Mouse (Mus musculus): ENCODE measurements around the gene Stac.

Stac gene

GRCm38 (mm10) chr9:111606603-111607002 is 83.5 kb downstream of the Stac start:
- DNase-seq (ENCODE audit: low spot score): no peak

DNA sequence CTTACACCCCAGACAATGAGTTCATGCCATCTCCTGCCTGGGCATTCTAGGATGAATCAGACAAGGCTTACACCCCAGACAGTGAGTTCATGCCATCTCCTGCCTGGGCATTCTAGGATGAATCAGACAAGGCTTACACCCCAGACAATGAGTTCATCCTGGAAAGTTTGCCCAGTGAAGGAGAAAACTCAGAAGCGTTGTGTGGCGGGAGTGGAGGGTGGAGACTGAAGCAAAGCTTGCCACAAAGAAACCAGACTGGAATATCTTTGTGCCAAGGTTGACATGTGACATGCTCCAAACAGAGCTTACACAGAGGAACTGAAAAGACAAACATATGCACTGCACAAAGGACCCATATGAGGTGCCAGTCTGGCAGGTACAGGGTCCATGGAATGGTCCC is 102.6 kb downstream of the Stac start:
- DNase-seq (ENCODE audit: low spot score): no peak

- DNase-seq (ENCODE audit: low spot score): no peak
Measured at GRCm38 (mm10) chr9:111578784-111579183, 111.4 kb downstream of the Stac start.

DNA sequence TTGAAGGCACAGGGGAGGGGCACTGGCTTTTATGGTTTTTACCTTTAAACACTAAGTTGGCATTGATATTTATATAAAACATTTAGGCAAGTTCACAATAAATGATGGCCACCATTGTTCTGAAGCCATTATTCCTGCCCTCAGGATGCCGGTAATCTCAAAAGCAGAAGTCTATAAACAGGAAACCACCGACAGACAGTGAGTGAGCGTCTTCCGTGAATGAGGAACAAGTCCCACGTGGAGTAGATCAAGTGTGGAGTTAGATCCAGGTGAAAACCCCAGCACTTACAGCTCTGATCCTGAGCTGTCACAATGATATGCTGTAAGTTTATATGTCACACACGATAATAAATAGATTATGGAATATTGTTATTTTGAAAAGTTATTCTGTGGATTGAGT is 112.7 kb downstream of the Stac start:
- DNase-seq (ENCODE audit: low spot score): no peak

- DNase-seq (ENCODE audit: low spot score): no peak
Measured at GRCm38 (mm10) chr9:111575889-111576288, 114.3 kb downstream of the Stac start.

GRCm38 (mm10) chr9:111573836-111574235 is 116.3 kb downstream of the Stac start:
- no peak for DNase-seq (ENCODE audit: low spot score)

- no peak for DNase-seq (ENCODE audit: low spot score)
Measured at GRCm38 (mm10) chr9:111571619-111572018, 118.5 kb downstream of the Stac start.

- no peak for DNase-seq (ENCODE audit: low spot score)
Measured at GRCm38 (mm10) chr9:111564176-111564575, 126.0 kb downstream of the Stac start.

DNA sequence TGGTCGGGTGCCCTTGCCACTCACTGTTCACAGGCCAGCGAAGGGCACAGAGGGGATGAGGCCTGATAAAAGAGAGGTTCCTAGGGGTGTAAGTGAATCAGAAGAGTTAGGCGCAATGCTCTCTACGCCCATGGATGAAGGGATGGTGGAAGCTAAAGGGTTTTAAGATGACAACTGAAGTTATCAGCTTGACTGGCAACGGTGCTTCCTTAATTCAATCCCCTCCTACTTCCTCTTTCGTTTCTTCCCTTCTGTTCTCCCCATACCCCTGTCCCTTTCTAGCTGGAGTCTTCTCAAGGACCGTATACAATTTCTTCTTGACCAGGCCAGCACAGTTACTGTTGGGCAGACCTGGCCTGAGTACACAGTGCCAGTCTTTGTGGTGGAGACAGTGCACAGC is 126.9 kb downstream of the Stac start:
- no peak for DNase-seq (ENCODE audit: low spot score)

DNA sequence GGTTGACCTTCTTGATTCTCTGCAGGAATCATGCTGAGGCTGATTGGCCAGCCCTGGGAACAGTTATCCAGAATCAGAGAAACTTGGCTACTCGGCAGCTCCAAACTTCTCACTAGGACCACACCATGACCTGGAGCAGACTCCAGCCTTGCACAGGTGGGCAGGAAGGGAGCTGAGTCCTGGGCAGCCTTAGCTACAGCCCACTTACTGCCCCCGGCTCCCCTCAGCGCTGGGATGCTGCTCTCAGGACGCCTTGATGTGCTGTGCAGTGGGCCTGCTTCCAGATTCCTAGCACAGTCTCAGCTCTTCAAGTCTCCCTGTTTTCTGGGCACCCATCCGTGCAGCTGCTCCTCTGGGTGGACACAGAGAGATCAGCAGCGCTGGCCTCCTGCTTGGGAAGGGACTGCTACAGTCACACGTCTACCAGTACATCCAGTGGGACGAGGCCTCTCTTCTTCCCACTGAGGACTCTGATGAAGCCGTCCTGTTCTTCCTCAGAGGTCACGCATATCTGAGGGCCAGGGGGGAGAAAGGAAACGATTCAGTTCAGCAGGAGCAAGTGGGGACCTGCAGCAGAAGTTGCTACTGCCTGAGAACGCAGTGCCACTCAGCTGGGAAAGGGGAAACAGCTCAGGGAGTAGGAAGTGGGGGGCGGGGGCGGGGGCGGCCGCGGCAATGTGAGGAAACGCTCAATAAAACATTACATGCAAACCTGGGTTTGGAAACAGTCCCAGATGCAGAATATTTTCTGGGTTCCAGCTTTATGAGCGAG is 127.7 kb downstream of the Stac start:
- no peak for DNase-seq (ENCODE audit: low spot score)

- DNase-seq (ENCODE audit: low spot score): no peak
Measured at GRCm38 (mm10) chr9:111556699-111557098, 133.4 kb downstream of the Stac start.

DNA sequence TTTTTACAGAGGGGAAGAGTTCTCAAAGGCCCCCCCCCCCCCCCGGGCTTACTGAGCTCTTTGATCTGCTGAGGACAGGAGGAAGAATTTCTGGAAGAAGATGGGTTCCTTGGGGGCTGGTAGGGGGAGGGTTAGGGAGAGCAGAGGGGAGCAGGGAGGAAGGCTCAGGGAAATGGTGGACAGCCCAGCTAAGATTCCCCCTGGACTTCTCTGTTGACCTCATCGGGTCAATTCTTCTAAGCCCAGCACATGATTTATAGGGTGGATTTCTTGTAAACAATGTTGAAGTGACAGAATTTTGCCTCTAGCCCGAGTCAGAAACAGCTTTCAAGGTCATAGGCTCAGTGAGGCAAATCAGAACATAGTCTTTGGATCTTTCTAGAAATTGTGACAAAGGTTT is 137.3 kb downstream of the Stac start:
- no peak for DNase-seq (ENCODE audit: low spot score)

DNA sequence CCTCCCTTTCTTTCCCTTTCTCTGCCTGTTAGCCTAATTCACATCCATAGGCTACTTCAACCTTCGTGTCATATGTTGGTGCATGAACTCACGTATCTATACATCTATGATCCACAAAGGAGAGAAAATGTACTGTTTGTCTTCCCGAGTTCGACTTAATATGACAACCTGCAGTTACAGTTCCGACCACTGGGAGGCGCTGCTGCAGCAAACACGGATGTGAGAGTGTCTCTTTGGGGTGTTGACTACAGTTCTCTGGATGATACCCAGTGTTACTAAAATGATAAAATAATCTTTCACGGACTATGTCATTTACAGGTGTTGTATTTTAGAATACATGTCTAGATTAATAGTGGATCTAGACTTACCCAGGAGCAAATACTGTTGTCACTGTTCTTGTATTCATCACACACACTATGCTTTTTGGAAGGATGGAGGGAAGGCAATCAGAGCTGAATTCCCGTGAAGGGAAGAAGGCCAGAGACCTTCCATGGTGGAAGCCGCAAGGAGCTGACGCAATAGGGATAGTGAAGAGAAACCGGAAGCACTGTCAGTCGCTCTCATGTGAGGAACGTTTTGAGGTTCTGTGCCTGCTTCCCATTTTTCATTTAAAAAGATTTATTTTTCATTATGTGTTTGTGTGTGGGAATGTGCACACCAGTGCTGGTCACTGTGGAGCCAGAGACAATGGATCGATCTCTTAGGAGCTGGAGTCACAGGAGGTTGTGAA is 138.5 kb downstream of the Stac start:
- no peak for DNase-seq (ENCODE audit: low spot score)

DNA sequence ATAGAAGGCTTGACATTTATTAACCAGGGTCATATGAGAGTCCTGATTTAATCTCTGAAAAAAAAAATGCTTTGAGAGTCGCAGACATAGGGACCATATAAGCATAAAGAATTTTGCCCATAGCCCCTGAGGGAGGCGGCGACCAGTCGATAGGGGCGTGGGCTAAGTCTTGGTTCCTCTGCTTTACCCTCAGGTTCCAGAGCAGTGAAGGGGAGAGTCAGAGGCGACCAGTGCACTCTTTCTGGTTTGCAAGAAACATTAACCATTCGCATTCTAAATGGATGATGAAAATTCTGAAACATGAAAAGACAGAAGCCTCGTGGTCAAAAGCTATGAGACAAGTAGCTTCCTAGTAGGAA is 139.2 kb downstream of the Stac start:
- no peak for DNase-seq (ENCODE audit: low spot score)

DNA sequence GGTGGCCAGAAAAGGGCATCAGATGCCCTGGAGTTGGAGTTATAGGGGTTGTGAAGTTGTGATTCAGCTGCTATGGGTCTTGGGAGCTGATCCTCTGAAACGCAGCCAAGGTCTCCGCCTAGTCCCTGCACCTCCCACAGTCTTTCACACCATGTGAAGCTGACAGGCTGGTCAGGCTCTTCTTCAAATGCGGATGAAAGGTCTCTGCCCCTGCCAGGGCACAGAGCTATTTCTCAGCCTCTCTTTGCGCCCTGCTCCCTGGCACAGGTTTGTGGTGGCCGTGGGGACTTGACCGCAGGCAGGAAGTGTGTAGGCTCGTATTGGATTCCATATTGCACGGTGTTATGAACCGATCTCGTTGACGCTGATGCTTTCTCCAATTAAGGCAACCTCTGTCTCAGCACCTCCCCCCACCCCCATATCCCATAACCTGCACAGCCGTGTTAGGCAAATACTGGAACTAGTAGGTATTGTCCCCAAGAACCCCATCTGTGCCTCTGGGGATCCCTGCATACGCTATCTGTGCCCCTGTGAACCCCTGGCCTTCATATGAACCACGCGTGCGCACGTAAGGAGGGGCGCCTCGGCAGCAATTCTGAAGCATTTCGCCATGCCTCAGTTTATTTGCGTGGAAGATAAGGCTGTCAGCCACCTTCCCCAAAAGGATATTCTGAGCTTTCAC is 139.7 kb downstream of the Stac start:
- no peak for DNase-seq (ENCODE audit: low spot score)

DNA sequence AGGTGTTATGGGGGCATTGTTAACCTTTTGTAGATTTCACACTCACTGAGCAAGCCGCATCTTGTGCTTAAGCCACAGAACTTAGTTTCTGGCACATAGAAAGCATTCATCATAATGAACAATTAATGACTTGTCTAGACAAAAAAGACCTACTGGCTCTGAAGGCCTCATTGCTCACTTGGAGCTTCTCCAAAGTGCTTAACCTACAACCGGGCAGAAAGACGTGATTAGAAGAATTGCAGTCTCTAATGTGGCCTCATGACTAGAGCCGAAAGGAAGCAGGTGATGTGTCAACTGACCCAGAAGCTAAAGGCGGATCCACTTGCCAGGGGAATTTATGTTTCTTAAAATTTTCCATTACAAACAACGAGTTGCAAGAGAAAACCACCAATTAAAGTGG is 147.5 kb downstream of the Stac start:
- no peak for DNase-seq (ENCODE audit: low spot score)

DNA sequence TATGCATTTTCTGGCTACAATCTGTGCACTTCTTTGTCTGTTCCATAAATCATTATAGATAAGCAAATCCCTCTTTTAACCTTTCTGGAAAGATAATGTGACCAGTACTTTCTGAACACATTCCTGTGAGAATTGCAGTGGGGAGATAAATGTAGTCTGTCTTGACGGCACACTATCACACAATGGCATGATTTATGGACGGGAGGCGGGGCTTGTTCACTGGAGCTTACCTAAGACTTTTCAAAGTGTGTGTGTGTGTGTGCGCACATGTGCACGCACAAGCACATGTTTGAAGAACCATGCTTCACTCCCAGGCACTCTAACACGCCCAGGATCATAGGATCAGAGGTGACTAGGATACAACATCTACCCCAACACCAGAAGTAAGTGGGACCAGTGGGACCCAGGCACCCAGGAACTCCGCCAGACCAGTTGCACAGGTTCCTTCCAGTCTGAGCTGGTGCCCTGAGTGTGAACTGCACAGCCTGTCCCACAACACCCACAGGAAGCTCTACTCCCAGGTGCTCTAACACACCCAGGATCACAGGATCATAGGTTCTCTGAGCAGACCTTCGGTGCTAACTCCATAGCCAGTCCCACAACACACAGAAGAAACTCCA is 154.6 kb downstream of the Stac start:
- DNase-seq (ENCODE audit: low spot score): peak; percentile 9

DNA sequence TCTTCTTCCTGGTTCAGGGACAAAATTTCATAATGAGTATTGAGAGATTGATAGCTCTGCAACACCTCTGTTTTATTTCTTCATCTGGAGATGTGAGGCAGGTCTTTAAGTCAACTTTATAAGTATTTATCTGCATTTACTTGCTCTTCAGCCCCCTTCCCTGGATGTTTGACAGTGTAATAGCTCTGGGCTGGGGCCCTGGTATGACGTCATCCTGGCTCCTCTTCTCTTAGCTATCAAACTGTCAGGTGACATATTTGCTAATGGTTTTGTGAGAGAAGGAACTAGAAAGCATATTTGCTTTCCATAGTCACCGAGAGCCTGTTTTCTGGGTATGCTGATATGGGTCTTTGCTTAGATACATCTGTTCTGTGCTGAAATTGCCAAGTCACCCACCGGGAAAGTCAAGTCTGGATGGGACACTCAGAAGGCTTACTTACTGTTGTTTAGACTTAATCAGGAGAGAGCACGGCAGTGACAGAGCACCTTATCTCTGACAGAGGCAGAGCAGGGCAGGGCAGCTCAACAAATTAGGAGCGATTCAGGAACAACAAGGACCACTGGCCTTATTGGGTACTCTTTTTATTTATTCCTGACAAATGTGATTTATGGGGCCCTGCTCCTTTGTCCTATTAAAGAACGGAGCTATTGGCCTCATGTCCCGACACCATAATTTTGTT is 155.3 kb downstream of the Stac start:
- DNase-seq (ENCODE audit: low spot score): no peak

DNA sequence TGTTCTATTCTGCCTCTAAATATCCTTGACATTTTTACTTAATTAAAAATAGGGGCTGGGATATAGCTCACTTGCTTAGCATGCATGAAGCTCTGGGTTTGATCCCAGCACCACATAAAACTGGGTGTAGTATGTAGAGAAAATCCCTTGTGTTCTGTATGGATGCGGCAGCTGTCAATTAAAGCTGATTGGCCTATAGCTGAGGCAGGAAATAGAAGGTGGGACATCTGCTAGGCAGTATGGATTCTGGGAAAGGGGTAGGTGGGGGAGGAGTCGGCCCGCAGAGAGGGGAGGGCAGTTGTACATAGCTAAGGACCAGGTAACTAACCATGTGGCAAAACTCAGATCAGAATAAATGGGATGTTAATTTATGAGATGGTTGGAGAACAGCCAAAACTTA is 166.3 kb downstream of the Stac start:
- no peak for DNase-seq (ENCODE audit: low spot score)

- no peak for DNase-seq (ENCODE audit: low spot score)
Measured at GRCm38 (mm10) chr9:111523111-111523510, 167.0 kb downstream of the Stac start.

GRCm38 (mm10) chr9:111522226-111522625 is 167.9 kb downstream of the Stac start:
- no peak for DNase-seq (ENCODE audit: low spot score)

DNA sequence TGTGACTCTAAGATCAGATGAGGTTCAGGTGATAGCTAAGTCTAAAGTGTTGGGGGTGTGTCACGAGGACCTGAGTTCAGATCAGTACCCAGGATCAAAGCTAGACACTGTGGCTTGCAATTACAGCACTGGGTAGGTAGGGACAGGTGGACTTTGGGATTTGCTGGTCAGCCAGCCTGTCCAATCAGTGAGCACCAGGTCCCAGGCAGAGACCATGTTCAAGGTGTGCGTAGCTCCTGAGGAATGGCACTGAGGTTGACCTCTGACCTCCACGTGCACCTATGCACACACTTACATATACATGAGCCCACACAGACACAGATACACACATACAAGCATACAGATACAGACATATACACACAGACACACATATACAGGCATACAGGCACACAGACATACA is 174.6 kb downstream of the Stac start:
- no peak for DNase-seq (ENCODE audit: low spot score)

Data from urinary bladder, postnatal 25 days (tissue).